Mouse (Mus musculus): ENCODE measurements at regions not wholly inside any gene's neighbourhood (a gene's known extent, or its start where the extent isn't known, plus 50 kb on each side); places are given as distances from the start of the nearest gene placed in this dataset.
"Not testable (repeated sequence)": the region's sequence is repeated elsewhere in the genome, so short reads cannot be mapped to it uniquely, and the experiment has no call there.

GRCm38 (mm10) chr13:7233399-7233798 is 584.8 kb upstream of the Pfkp start:
- H3K4me1 ChIP-seq (ENCODE audit: control insufficient read depth, insufficient read depth, low read length) = no peaks in the 10 kb centered on the region
- no peak overlapping the region for H3K27ac ChIP-seq (replicated peaks; ENCODE audit: insufficient read depth, low read depth, low read length)
- no peaks in the 10 kb centered on the region for H3K27me3 ChIP-seq (ENCODE audit: control insufficient read depth, insufficient read depth, low read length)
- no peaks in the 10 kb centered on the region for H3K36me3 ChIP-seq (ENCODE audit: control insufficient read depth, insufficient read depth, low read length)
- 38% methylated on average over 2 of the region's 2 CpGs for WGBS
- DNase-seq (ENCODE audit: extremely low read depth, low read depth, low spot score) = no peak
- TF ChIP-seq CTCF (IDR thresholded peaks at IDR 0.05; ENCODE audit: low read depth, low read length) (no peak), POLR2A (IDR thresholded peaks at IDR 0.05; ENCODE audit: extremely low read depth, insufficient read depth, low read length) (no peak)
- H3K79me2 ChIP-seq (ENCODE audit: control insufficient read depth, insufficient read depth, low read length) = no peaks in the 10 kb centered on the region
- no peak overlapping the region for H3K4me3 ChIP-seq (ENCODE audit: insufficient read depth, low read depth, low read length)
- H3K9ac ChIP-seq (ENCODE audit: low read depth, low read length) = no peak overlapping the region

- Histone ChIP-seq H3K27me3 (ENCODE audit: control insufficient read depth, insufficient read depth, low read length) (no peaks in the 10 kb centered on the region), H3K4me3 (ENCODE audit: insufficient read depth, low read depth, low read length) (no peak overlapping the region), H3K27ac (replicated peaks; ENCODE audit: insufficient read depth, low read depth, low read length) (no peak overlapping the region), H3K79me2 (ENCODE audit: control insufficient read depth, insufficient read depth, low read length) (no peaks in the 10 kb centered on the region), H3K36me3 (ENCODE audit: control insufficient read depth, insufficient read depth, low read length) (no peaks in the 10 kb centered on the region), H3K9ac (ENCODE audit: low read depth, low read length) (no peak overlapping the region), H3K4me1 (ENCODE audit: control insufficient read depth, insufficient read depth, low read length) (no peaks in the 10 kb centered on the region)
- TF ChIP-seq CTCF (IDR thresholded peaks at IDR 0.05; ENCODE audit: low read depth, low read length) = no peak
- no peak for TF ChIP-seq POLR2A (IDR thresholded peaks at IDR 0.05; ENCODE audit: extremely low read depth, insufficient read depth, low read length)
- no peak for DNase-seq (ENCODE audit: extremely low read depth, low read depth, low spot score)
- 85% methylated on average over 5 of the region's 5 CpGs for WGBS
Measured at GRCm38 (mm10) chr13:7206626-7207211, 558.1 kb upstream of the Pfkp start.

GRCm38 (mm10) chr13:7195990-7196389 is 547.4 kb upstream of the Pfkp start:
- 78% methylated on average over 6 of the region's 6 CpGs for WGBS

GRCm38 (mm10) chr13:7182216-7182751 is 533.7 kb upstream of the Pfkp start:
- DNase-seq (ENCODE audit: extremely low read depth, low read depth, low spot score) = no peak
- no peaks in the 10 kb centered on the region for H3K4me1 ChIP-seq (ENCODE audit: control insufficient read depth, insufficient read depth, low read length)
- no peaks in the 10 kb centered on the region for H3K79me2 ChIP-seq (ENCODE audit: control insufficient read depth, insufficient read depth, low read length)
- H3K9ac ChIP-seq (ENCODE audit: low read depth, low read length) = no peak overlapping the region
- TF ChIP-seq CTCF (IDR thresholded peaks at IDR 0.05; ENCODE audit: low read depth, low read length) (no peak), POLR2A (IDR thresholded peaks at IDR 0.05; ENCODE audit: extremely low read depth, insufficient read depth, low read length) (no peak)
- H3K27me3 ChIP-seq (ENCODE audit: control insufficient read depth, insufficient read depth, low read length) = no peaks in the 10 kb centered on the region
- no peaks in the 10 kb centered on the region for H3K36me3 ChIP-seq (ENCODE audit: control insufficient read depth, insufficient read depth, low read length)
- H3K27ac ChIP-seq (replicated peaks; ENCODE audit: insufficient read depth, low read depth, low read length) = no peak overlapping the region
- whole genome bisulfite sequencing = 73% methylated on average over 4 of the region's 4 CpGs
- H3K4me3 ChIP-seq (ENCODE audit: insufficient read depth, low read depth, low read length) = no peak overlapping the region

More at GRCm38 (mm10) chr13:7195990-7196389, 547.4 kb upstream of the Pfkp start:
- Histone ChIP-seq H3K4me3 (ENCODE audit: insufficient read depth, low read depth, low read length) (no peak overlapping the region), H3K9ac (ENCODE audit: low read depth, low read length) (no peak overlapping the region), H3K36me3 (ENCODE audit: control insufficient read depth, insufficient read depth, low read length) (no peaks in the 10 kb centered on the region), H3K27ac (replicated peaks; ENCODE audit: insufficient read depth, low read depth, low read length) (no peak overlapping the region), H3K4me1 (ENCODE audit: control insufficient read depth, insufficient read depth, low read length) (no peaks in the 10 kb centered on the region), H3K27me3 (ENCODE audit: control insufficient read depth, insufficient read depth, low read length) (no peaks in the 10 kb centered on the region; the same call in 1 of the 2 replicates), H3K79me2 (ENCODE audit: control insufficient read depth, insufficient read depth, low read length) (no peaks in the 10 kb centered on the region)
- no peak for DNase-seq (ENCODE audit: extremely low read depth, low read depth, low spot score)
- no peak for TF ChIP-seq POLR2A (IDR thresholded peaks at IDR 0.05; ENCODE audit: extremely low read depth, insufficient read depth, low read length)
- TF ChIP-seq CTCF (IDR thresholded peaks at IDR 0.05; ENCODE audit: low read depth, low read length) = no peak

GRCm38 (mm10) chr13:7175561-7176160 is 527.1 kb upstream of the Pfkp start:
- 60% methylated on average over 9 of the region's 9 CpGs for WGBS
- no peak overlapping the region for H3K4me3 ChIP-seq (ENCODE audit: insufficient read depth, low read depth, low read length)
- TF ChIP-seq POLR2A (IDR thresholded peaks at IDR 0.05; ENCODE audit: extremely low read depth, insufficient read depth, low read length) (no peak), CTCF (IDR thresholded peaks at IDR 0.05; ENCODE audit: low read depth, low read length) (no peak)
- no peak overlapping the region for H3K27ac ChIP-seq (replicated peaks; ENCODE audit: insufficient read depth, low read depth, low read length)
- H3K4me1 ChIP-seq (ENCODE audit: control insufficient read depth, insufficient read depth, low read length) = no peaks in the 10 kb centered on the region
- no peaks in the 10 kb centered on the region for H3K36me3 ChIP-seq (ENCODE audit: control insufficient read depth, insufficient read depth, low read length)
- no peaks in the 10 kb centered on the region for H3K27me3 ChIP-seq (ENCODE audit: control insufficient read depth, insufficient read depth, low read length)
- H3K79me2 ChIP-seq (ENCODE audit: control insufficient read depth, insufficient read depth, low read length) = no peaks in the 10 kb centered on the region
- peak; percentile 62 for DNase-seq (ENCODE audit: extremely low read depth, low read depth, low spot score)
- no peak overlapping the region for H3K9ac ChIP-seq (ENCODE audit: low read depth, low read length)

- not testable (repeated sequence) for H3K27me3 ChIP-seq (ENCODE audit: control insufficient read depth, insufficient read depth, low read length); H3K9ac ChIP-seq (ENCODE audit: low read depth, low read length); H3K4me1 ChIP-seq (ENCODE audit: control insufficient read depth, insufficient read depth, low read length); H3K36me3 ChIP-seq (ENCODE audit: control insufficient read depth, insufficient read depth, low read length); H3K4me3 ChIP-seq (ENCODE audit: insufficient read depth, low read depth, low read length); H3K79me2 ChIP-seq (ENCODE audit: control insufficient read depth, insufficient read depth, low read length); DNase-seq (ENCODE audit: extremely low read depth, low read depth, low spot score); H3K27ac ChIP-seq (replicated peaks; ENCODE audit: insufficient read depth, low read depth, low read length)
- WGBS = 82% methylated on average over 3 of the region's 3 CpGs
Measured at GRCm38 (mm10) chr13:7170035-7170434, 521.5 kb upstream of the Pfkp start.

All from liver, adult 2 months (tissue).